Mouse (Mus musculus): ENCODE results near the gene Gm10428.

The Gm10428 gene

DNA sequence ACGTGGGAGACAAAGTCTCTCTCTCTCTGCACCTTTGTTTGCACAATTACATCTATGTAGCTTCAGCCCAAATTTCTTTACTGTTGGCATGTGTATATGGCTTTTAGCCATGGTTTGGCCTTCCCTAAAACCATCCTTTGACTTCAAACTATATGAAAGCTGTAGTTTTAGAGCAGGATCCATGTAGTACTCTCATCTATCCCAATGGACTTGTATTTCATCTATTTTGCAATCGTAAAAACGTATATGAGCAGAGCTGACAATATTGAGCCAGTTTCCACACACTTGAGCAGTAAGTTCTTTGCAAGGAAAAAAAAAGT lies 36.7 kb downstream of the Gm10428 start:
- DNase-seq: no peak
